Mouse (Mus musculus): ENCODE measurements around the gene Fam32a. TPM values are rescaled to one million over a fixed set of nuclear protein-coding genes. Genes with fewer than 3 reads are reported as not detected.

Fam32a gene
- total and polyA plus RNA-seq, 3 experiments = 33.1 to 43.0 (median 34.6) TPM

- no peak within 1 kb of the TSS for H3K27ac ChIP-seq (ENCODE audit: insufficient read depth, low read depth)
- in situ Hi-C loops (cut with MboI; ENCODE audit: low pct_ligation_motif_present, low pct_unique_long_range_greater_than_20kb, low sequenced_read_pairs) = no loop called here
- TF ChIP-seq SMC3 (IDR thresholded peaks at IDR 0.05; ENCODE audit: low read depth, low read length) (no peak), ZMIZ1 (IDR thresholded peaks at IDR 0.05; ENCODE audit: low read depth, low read length) (no peak), EP300 (IDR thresholded peaks at IDR 0.05; ENCODE audit: low read length) (no peak), E2F4 (IDR thresholded peaks at IDR 0.05; ENCODE audit: insufficient replicate concordance, low read depth, low read length) (no peak), UBTF (IDR thresholded peaks at IDR 0.05; ENCODE audit: low read depth, low read length) (no peak), MYC (IDR thresholded peaks at IDR 0.05; ENCODE audit: low read depth, low read length) (no peak), IRF4 (IDR thresholded peaks at IDR 0.05; ENCODE audit: low read depth, low read length) (no peak)
- H3K36me3 ChIP-seq (replicated peaks in 1 of 2; ENCODE audit: control insufficient read depth in 1 of 2, insufficient read depth in 1 of 2, low read length in 1 of 2) = no peaks in the 10 kb centered on the region
- no peaks in the 10 kb centered on the region for H3K27me3 ChIP-seq (replicated peaks)
- peaks cover 6 to 26% of the 10 kb centered on the region in 2 experiments; a peak in 3 of 4 replicates for H3K4me1 ChIP-seq (ENCODE audit: control insufficient read depth in 1 of 2, insufficient read depth in 2 of 2)
- H3K4me2 ChIP-seq (ENCODE audit: insufficient read depth, low read depth, poor library complexity, severe bottlenecking) = no peak within 1 kb of the TSS
- no peaks in the 10 kb centered on the region for H3K79me2 ChIP-seq (replicated peaks; ENCODE audit: control insufficient read depth, extremely low read depth, insufficient read depth, poor library complexity, severe bottlenecking)
- dilution Hi-C loops (cut with MboI; ENCODE audit: extremely low pct_ligation_motif_present, extremely low pct_unique_long_range_greater_than_20kb, low sequenced_read_pairs) = no loop called here
- H3K4me3 ChIP-seq (replicated peaks in 1 of 3; ENCODE audit: low read depth in 2 of 3, low read length in 2 of 3, poor library complexity in 1 of 3) = no peak within 1 kb of the TSS
- DNase-seq (ENCODE audit: extremely low read depth) = no peak
- no peaks in the 10 kb centered on the region for H3K9me3 ChIP-seq (replicated peaks; ENCODE audit: low read length)
- H3K9ac ChIP-seq (ENCODE audit: insufficient read depth, low read depth) = no peak within 1 kb of the TSS
These were observed 6.8 kb upstream of the Fam32a start, which contains the start of gene Cib3 for GRCm38 (mm10) chr8:72212751-72213150. TSS of gene Cib3 (minus strand) at chr8:72212837.

GRCm38 (mm10) chr8:72213536-72213935 is 6.0 kb upstream of the Fam32a start, which contains the start of gene Gm11034:
TSS of gene Gm11034 (minus strand) at chr8:72213636.
- dilution Hi-C loops (cut with MboI; ENCODE audit: extremely low pct_ligation_motif_present, extremely low pct_unique_long_range_greater_than_20kb, low sequenced_read_pairs) = no loop called here
- Histone ChIP-seq H3K9ac (ENCODE audit: insufficient read depth, low read depth) (no peak within 1 kb of the TSS), H3K4me1 (ENCODE audit: control insufficient read depth in 1 of 2, insufficient read depth in 2 of 2) (peaks cover 6 to 26% of the 10 kb centered on the region in 2 experiments; a peak in 3 of 4 replicates), H3K79me2 (replicated peaks; ENCODE audit: control insufficient read depth, extremely low read depth, insufficient read depth, poor library complexity, severe bottlenecking) (no peaks in the 10 kb centered on the region), H3K36me3 (replicated peaks in 1 of 2; ENCODE audit: control insufficient read depth in 1 of 2, insufficient read depth in 1 of 2, low read length in 1 of 2) (no peaks in the 10 kb centered on the region), H3K4me3 (replicated peaks in 1 of 3; ENCODE audit: low read depth in 2 of 3, low read length in 2 of 3, poor library complexity in 1 of 3) (no peak within 1 kb of the TSS), H3K27ac (ENCODE audit: insufficient read depth, low read depth) (no peak within 1 kb of the TSS), H3K27me3 (replicated peaks) (no peaks in the 10 kb centered on the region), H3K9me3 (replicated peaks; ENCODE audit: low read length) (no peaks in the 10 kb centered on the region), H3K4me2 (ENCODE audit: insufficient read depth, low read depth, poor library complexity, severe bottlenecking) (no peak within 1 kb of the TSS)
- in situ Hi-C loops (cut with MboI; ENCODE audit: low pct_ligation_motif_present, low pct_unique_long_range_greater_than_20kb, low sequenced_read_pairs) = no loop called here
- DNase-seq (ENCODE audit: extremely low read depth) = no peak
- TF ChIP-seq ZNF384 (IDR thresholded peaks at IDR 0.05; ENCODE audit: low read depth, low read length) (no peak), ZKSCAN1 (IDR thresholded peaks at IDR 0.05; ENCODE audit: borderline replicate concordance, low read depth, low read length) (no peak), RAD21 (IDR thresholded peaks at IDR 0.05; ENCODE audit: low read depth, low read length) (no peak), SIN3A (IDR thresholded peaks at IDR 0.05; ENCODE audit: low read length) (no peak), SMC3 (IDR thresholded peaks at IDR 0.05; ENCODE audit: low read depth, low read length) (no peak), MEF2A (IDR thresholded peaks at IDR 0.05; ENCODE audit: borderline replicate concordance, low read depth, low read length) (no peak), JUND (conservative IDR thresholded peaks at IDR 0.05; ENCODE audit: low read depth, low read length) (no peak)

- in situ Hi-C loops (cut with MboI; ENCODE audit: low pct_ligation_motif_present, low pct_unique_long_range_greater_than_20kb, low sequenced_read_pairs) (loop anchor here (5.0 kb wide), 1 partner anchor 38 kb away; no protein-coding TSS in a partner anchor), dilution Hi-C loops (cut with MboI; ENCODE audit: extremely low pct_ligation_motif_present, extremely low pct_unique_long_range_greater_than_20kb, low sequenced_read_pairs) (no loop called here)
- Histone ChIP-seq H3K79me2 (replicated peaks; ENCODE audit: control insufficient read depth, extremely low read depth, insufficient read depth, poor library complexity, severe bottlenecking) (peaks cover 5% of the 10 kb centered on the region), H3K27me3 (replicated peaks) (no peaks in the 10 kb centered on the region), H3K4me3 (replicated peaks in 1 of 3; ENCODE audit: low read depth in 2 of 3, low read length in 2 of 3, poor library complexity in 1 of 3) (no peak overlapping the region), H3K4me1 (ENCODE audit: control insufficient read depth in 1 of 2, insufficient read depth in 2 of 2) (peaks cover 6 to 29% of the 10 kb centered on the region in 2 experiments; a peak in 3 of 4 replicates), H3K36me3 (replicated peaks in 1 of 2; ENCODE audit: control insufficient read depth in 1 of 2, insufficient read depth in 1 of 2, low read length in 1 of 2) (no peaks in the 10 kb centered on the region), H3K4me2 (ENCODE audit: insufficient read depth, low read depth, poor library complexity, severe bottlenecking) (no peak overlapping the region), H3K9me3 (replicated peaks; ENCODE audit: low read length) (no peaks in the 10 kb centered on the region), H3K27ac (ENCODE audit: insufficient read depth, low read depth) (no peak overlapping the region), H3K9ac (ENCODE audit: insufficient read depth, low read depth) (no peak overlapping the region)
- TF ChIP-seq CTCF (conservative IDR thresholded peaks at IDR 0.05 in 1 of 2, IDR thresholded peaks at IDR 0.05 in 1 of 2; ENCODE audit: low read depth in 2 of 2, low read length in 2 of 2) = peak; percentile 85 to 89
- 0 out of 2 replicates have a peak, but pooled peaks have one; percentile 9 for TF ChIP-seq MXI1 (IDR thresholded peaks at IDR 0.05; ENCODE audit: low read depth, low read length)
- peak; percentile 91 for TF ChIP-seq RAD21 (IDR thresholded peaks at IDR 0.05; ENCODE audit: low read depth, low read length)
- peak; percentile 53 for TF ChIP-seq ZC3H11A (IDR thresholded peaks at IDR 0.05; ENCODE audit: low read depth, low read length)
- no peak for TF ChIP-seq USF1 (IDR thresholded peaks at IDR 0.05; ENCODE audit: low read depth, low read length)
- peak; percentile 92 for TF ChIP-seq SMC3 (IDR thresholded peaks at IDR 0.05; ENCODE audit: low read depth, low read length)
- DNase-seq (ENCODE audit: extremely low read depth) = peak; percentile 60
These were observed 4.5 kb upstream of the Fam32a start for GRCm38 (mm10) chr8:72215060-72215459.

Data from CH12.LX (cell line).